Mouse (Mus musculus): ENCODE measurements at regions not wholly inside any gene's neighbourhood (a gene's known extent, or its start where the extent isn't known, plus 50 kb on each side); places are given as distances from the start of the nearest gene placed in this dataset.
A peak's percentile ranks its signal among the peaks of the same experiment; 100 is the strongest.

DNA sequence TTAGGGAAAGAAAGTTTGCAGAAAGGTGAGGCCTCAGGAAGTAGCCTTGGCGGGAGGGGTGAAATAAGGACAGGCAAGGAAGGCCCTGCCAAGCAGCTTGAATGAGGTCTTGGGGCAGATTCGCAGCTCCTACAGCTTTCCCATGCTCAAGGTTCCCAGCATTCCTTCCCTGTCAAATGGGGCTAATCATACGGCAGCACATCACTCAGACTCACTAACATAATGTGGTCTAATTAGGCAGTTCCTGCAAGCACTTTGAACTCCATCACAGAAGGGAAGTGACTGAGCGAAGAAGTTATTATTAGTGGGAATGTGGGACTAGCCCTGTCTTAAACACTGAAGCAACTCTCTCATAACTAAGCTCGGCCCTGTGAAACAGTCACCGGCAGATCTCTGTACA, 87.1 kb upstream of the Gm10260 start:
- intact Hi-C loops (cut with DNase I), result no loop called here
- no peak for DNase-seq

GRCm38 (mm10) chr13:97845148-97845547, 84.7 kb upstream of the Gm10260 start:
- no peak for DNase-seq
- intact Hi-C loops (cut with DNase I), result no loop called here

GRCm38 (mm10) chr13:97842801-97843200, 82.4 kb upstream of the Gm10260 start:
- no peak for DNase-seq
- intact Hi-C loops (cut with DNase I), result no loop called here

DNA sequence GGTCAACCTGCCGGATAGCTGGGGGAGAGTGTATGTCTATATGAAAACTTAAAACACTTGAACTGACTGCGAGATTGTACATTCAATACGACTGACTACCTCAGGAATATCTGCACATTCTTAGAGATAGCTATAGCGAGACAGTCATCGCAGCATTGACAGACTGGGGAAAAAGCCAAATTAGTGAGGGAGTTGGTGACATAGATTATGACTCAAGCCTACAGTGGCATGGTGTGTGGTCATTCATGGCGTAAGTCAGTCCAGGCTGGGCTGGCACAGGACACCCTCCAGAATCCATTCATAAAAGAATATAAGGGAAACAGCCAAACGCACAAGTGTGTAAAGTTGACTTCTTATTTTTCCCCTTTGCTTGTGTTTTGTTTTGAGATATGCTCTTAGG, 81.1 kb upstream of the Gm10260 start:
- no peak for DNase-seq
- intact Hi-C loops (cut with DNase I), result no loop called here

GRCm38 (mm10) chr13:97839617-97840308, 79.3 kb upstream of the Gm10260 start:
- intact Hi-C loops (cut with DNase I), result no loop called here
- DNase-seq, result no peak

DNA sequence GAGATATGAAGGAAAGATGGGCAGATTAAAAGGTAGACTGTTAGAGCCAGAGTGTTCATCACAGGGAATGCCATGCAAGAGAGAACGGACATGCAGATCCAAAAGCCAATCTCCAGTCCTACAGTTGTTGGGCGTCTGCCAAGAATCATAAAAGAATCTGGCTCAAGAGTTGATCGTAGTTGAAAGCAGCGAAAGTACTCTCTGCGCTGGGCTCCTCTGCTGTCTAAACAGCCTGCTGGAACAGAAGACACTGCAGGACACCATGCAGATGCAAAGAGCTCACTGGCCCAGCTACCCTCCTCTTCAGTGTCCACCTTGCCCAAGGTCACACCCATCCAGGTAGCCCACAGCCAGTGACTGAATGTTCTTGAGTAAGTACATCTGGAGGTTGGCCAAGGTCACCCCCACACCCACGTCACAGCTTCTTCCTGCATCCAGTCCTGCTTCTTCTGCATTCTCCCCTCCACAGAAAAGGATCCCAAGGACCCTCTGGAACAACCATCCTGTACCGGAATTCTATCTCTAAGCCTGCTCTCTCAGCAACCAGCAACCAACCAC, 77.1 kb upstream of the Gm10260 start:
- peak; percentile 30 to 64 for DNase-seq
- intact Hi-C loops (cut with DNase I), result no loop called here

GRCm38 (mm10) chr13:97832448-97832847, 72.0 kb upstream of the Gm10260 start:
- intact Hi-C loops (cut with DNase I), result no loop called here
- no peak for DNase-seq

- intact Hi-C loops (cut with DNase I), result no loop called here
- DNase-seq, result no peak
These were observed 71.4 kb upstream of the Gm10260 start for GRCm38 (mm10) chr13:97831839-97832238.

- no peak for DNase-seq
- intact Hi-C loops (cut with DNase I), result no loop called here
These were observed 69.1 kb upstream of the Gm10260 start for GRCm38 (mm10) chr13:97829558-97829957.

GRCm38 (mm10) chr13:97825801-97826576, 65.6 kb upstream of the Gm10260 start:
- DNase-seq, result no peak
- intact Hi-C loops (cut with DNase I), result no loop called here

GRCm38 (mm10) chr13:97825361-97825760, 64.9 kb upstream of the Gm10260 start:
- no peak for DNase-seq
- intact Hi-C loops (cut with DNase I), result no loop called here

DNA sequence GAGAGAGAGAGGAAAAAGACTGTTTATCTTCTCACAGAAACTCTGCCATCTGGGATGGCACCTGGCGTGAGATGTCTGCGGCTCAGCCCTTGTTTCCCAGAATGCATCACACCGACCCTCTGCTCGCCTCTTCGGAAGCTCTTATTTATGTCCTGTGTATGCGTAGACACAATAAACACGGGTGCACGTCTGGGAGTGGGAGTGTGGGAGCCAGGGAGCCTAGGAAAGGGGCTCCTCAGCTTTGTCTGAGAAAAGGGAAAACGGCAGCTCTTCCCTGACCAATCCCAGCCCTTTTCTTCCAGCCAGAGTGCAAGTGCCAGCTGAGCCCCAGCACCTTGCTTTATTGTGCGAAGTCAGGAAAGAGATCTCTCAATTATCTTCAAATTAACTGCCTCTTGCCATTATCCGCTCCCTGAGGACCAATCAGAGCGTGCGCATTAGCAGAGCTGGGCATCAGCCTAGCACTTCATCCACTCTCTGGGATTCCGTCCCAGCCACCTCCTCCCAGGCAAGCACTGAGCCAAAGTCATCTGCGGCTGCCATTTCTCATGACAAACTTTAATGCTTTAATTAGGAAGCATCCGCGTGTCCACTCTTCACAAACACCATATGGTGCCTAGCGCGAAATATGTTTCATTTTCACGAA, 63.8 kb upstream of the Gm10260 start:
- DNase-seq, result peak in 1 of 2 experiments; percentile 32
- intact Hi-C loops (cut with DNase I), result no loop called here

GRCm38 (mm10) chr13:97821630-97822029, 61.2 kb upstream of the Gm10260 start:
- intact Hi-C loops (cut with DNase I), result no loop called here

GRCm38 (mm10) chr13:97821011-97821410, 60.6 kb upstream of the Gm10260 start:
- intact Hi-C loops (cut with DNase I), result no loop called here
- DNase-seq, result no peak

More at GRCm38 (mm10) chr13:97821630-97822029, 61.2 kb upstream of the Gm10260 start:
- DNase-seq, result no peak

- intact Hi-C loops (cut with DNase I), result no loop called here
- DNase-seq, result no peak
These were observed 60.0 kb upstream of the Gm10260 start for GRCm38 (mm10) chr13:97820401-97820800.

- DNase-seq, result no peak
- intact Hi-C loops (cut with DNase I), result no loop called here
These were observed 58.6 kb upstream of the Gm10260 start for GRCm38 (mm10) chr13:97819036-97819435.

DNA sequence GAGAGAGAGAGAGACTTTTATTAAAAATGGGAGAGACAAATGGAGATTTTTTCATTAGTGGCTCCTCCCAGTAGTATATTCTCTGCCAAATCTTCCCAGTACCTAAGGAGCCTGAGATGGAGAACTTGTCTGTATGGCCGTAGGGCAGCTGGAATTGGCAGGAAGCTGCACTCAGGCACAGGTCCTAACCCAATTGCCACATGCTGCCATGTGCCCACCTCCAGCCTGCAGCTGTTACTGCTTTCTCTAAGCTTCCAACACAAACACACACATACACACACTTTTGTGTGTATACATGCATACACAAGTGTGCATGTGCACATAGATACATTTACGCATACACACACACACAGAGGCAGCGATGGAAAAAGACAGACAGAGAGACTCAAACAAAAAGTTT, 56.5 kb upstream of the Gm10260 start:
- no peak for DNase-seq
- intact Hi-C loops (cut with DNase I), result no loop called here

Measured in heart, postnatal 14 days (tissue).